Mouse (Mus musculus): Measurements from ENCODE around the gene Kcne3. TPM values are rescaled to one million over a fixed set of nuclear protein-coding genes. Genes with fewer than 3 reads are reported as not detected.

Kcne3 gene
- total RNA-seq, 2 experiments from 2014 or later, result 0.37 TPM; not detected in 1

Other genes starting within 250 kb of the Kcne3 start
- gene Rnf169, start 196.1 kb upstream of the Kcne3 start, total RNA-seq (2021), result 10 to 100 TPM; 45.6 to 47.4 TPM
- under 1 TPM in 1 of 2 experiments, not detected in 1; 0.37 TPM for gene Chrdl2, start 170.3 kb upstream of the Kcne3 start, total RNA-seq (2021)
- gene Pold3, start 54.9 kb upstream of the Kcne3 start, total RNA-seq (2021), result 10 to 100 TPM; 33.4 to 38.0 TPM
- 1 to 10 TPM; 4.7 to 5.4 TPM for gene Lipt2, start 17.2 kb upstream of the Kcne3 start, total RNA-seq (2021)
- gene Pgm2l1, start 50.9 kb downstream of the Kcne3 start, total RNA-seq (2021), result 100 to 1,000 TPM; 250 to 271 TPM
- gene P4ha3, start 109.0 kb downstream of the Kcne3 start, total RNA-seq (2021), result 1 to 10 TPM; 5.0 to 6.4 TPM
- gene C2cd3, start 195.7 kb downstream of the Kcne3 start, total RNA-seq (2021), result 10 to 100 TPM; 23.6 to 25.8 TPM
- 100 to 1,000 TPM; 208 to 219 TPM for gene Ppme1, start 195.8 kb downstream of the Kcne3 start, total RNA-seq (2021)